Mouse (Mus musculus) ES-Bruce4 (cell line): ENCODE data around the gene Camta1.

Experiments
- CTCF ChIP-seq: IDR thresholded peaks from one replicate; pipeline ENCODE4 v1.8.1; 2011; ENCODE audit warnings: low read depth, low read length
- POLR2A ChIP-seq: IDR thresholded peaks from one replicate; pipeline ENCODE4 v1.8.1; 2011; ENCODE audit warnings: low read length; ENCODE audit not compliant: insufficient read depth

GRCm38 (mm10) chr4:151682831-151683488, 178.7 kb downstream of the Camta1 start:
- TF ChIP-seq CTCF: peak; percentile 18
- TF ChIP-seq POLR2A: no peak
